Mouse (Mus musculus) cerebellum, adult 9-10 months (tissue): ENCODE measurements around the gene Trim41.
A peak's percentile ranks its signal among the peaks of the same experiment; 100 is the strongest.

Experiments
- DNase-seq: peaks from one replicate; pipeline ENCODE4 v3.0.0; 2022

Trim41 gene

DNA sequence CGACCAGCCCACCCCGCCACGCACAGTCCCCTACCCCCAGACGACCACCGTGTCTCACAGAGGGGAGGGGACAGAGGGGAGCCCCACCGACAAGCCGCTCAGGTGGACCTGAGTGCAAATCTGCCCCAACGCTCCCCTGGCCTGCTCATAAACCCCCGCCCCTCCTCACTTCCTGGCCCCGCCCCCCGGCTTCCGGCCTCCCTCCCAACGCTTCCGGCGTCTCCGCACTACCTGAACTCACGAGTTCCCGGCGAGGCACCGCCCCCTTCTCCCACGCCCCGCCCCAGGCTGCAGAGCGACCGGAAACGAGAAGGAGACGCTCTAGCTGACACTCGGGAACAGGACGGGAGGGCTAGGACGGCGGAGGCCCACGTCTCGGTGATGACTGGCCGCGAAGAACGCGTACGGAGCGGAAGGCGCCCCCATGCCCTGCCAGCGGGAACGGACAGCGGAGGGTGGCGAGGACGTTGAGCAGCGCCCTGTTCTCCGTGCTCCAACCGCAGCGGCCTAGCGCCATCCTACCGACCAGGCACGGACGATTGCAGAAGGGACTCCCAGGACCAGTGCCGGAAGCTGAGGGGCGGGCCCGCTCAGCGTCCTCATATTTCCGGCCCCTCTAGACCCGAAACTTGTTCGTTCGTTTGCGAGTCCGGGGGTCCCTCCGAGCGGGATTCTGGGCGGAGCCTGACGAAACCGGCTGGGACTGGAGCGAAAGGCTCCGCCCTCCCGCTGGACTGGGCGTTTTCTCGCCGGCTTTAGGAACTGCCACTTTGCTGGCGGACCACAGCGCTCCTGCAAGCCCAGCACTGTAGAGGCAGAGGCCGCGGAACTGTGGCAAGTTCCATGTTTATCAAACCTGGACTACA, at the start of gene Trim41:
Gene Trim41 (minus strand): TSS at position 554 of the 866 bp plus-strand sequence.
- DNase-seq: peak; percentile 99

DNA sequence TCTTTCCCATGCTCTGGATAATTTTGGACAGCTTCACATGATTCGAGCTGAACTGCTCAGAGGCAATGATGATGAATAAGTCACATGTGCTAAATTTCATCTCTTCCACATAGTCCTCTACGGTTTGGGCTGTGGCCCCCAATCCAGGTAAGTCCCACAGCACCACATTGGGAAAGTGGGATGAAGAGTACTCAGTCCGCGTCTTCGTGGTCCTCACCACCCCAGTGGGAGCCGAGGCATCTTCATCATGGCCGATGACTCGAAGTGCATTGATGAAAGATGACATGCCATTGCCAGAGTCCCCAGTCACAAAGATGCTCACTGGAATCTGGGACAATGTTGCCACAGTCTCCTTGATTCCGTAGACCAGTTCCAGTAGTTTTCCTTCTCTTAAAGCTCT, 49.3 kb upstream of the Trim41 start:
- no peak for DNase-seq

DNA sequence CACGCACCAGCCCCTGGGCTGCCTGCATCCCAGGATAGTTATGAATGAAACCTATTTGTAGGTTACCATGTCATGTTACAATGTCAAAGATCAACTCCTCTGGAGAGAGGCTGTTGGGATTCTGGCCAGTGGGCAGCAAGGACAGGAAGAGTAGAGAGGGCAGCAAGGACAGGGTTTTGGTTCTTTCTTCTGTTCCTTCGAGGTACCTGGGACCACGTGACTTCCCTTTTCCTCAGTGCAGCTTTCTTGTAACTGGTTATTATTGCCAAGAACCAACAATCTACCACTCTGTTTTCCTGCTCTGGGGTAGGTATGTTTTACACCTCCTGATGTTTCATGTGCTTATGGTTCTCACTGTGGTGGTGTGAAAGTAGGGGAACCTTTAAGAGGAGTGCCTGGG, 46.7 kb upstream of the Trim41 start:
- no peak for DNase-seq

DNA sequence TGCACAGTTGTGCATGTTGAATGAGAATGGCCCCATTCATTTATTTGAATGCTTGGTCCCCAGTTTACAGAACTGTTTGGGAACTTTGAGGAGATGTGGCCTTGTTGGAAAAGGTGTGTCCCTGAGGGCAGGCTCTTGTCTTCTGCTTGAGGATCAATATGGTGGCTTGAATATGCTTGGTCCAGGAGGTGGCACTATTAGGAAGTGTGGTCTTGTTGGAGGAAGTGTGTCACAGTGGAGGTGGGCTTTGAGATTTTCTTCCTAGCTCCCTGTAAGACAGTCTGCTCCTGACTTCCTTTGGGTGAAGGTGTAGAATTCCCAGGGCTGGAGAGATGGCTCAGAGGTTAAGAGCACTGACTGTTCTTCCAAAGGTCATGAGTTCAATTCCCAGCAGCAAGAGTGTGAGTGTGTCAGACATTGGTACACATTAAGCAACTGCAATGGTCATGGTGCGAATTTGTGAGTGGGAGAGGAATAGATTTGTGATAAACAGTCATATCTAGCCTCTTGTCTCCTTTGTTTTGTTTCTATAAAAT, 45.7 kb upstream of the Trim41 start:
- DNase-seq: no peak

DNA sequence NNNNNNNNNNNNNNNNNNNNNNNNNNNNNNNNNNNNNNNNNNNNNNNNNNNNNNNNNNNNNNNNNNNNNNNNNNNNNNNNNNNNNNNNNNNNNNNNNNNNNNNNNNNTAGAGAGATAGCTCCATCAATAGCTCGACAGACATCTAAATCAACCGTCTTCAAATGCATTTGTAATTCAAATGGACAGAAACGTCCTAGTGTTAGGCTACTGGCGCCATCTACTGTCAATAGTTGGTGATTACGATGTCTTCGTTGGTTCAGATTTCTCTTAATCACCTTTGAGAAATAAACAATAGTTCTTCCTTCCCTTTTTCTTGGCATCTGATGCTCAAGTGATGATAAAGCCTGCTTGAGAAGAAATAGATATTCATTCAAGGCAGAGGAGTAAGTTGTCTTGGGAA, 41.9 kb upstream of the Trim41 start:
- peak; percentile 85 for DNase-seq

DNA sequence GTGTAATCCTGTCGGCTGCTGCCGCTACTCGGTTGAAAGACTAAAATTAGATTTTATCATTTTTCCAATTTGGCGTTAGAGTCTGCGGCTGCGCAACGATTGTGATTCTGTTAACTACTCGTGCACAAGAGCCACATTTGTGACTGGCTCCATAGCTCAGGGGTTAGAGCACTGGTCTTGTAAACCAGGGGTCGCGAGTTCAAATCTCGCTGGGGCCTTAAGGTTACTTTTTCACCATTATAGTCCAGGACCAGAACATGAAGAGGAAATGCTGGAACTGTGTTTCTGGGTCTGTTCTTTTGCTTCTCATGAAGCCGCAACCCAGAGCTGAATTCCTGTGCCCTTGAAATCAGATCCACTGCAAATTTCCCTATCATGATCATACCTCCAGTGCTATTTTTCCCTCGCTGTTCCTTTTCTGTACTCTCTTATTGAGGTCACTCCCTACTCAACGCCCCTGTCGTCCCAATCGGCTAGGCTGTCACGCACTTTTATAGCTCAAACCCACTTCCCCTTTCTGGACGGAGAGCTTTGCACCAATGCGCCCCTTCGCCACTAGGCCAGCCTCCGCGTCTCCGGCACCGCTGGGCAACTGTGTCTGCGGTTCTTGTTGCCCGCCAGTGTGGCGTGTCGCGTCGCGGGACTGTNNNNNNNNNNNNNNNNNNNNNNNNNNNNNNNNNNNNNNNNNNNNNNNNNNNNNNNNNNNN, 36.5 kb upstream of the Trim41 start:
- DNase-seq: peak; percentile 94

DNA sequence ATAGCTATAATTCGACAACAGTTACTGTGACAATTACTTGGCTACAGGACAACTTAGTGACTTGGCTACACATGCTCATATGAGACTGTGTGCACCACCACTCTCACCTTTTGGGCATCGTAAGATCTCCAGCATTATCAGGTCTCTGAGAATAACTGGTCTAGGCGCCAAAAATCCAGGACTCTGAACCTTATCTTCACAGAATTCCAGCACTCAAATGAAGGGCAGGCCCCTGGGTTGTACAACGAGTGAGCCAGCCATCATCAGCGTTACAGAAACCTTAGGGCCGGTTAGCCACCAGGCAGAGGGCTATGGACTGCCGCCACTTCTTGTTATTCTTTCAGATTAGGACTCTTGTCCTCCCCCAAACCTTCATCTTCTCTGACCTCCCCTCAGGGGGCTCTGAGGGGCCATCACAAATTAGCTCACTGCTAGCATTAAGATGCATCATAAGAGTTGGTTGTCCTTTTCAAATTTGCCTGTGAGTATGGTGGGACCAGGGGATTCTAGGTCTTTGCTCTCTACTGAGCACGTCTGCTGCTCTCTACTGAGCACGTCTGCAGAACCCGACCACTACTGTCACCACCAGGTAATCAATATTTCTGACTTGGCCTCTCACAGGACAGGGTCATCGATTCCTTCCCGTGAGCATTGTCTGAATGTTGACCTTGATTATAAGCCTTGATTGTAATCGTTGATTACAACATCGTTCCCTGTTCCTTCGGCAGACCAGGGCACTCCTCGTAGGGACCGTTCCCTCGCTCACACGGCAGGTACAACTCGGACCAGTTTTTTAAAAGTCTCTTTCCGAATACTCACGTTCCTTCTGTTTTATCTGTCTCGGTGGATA, 35.7 kb upstream of the Trim41 start:
- DNase-seq: peak; percentile 60

DNA sequence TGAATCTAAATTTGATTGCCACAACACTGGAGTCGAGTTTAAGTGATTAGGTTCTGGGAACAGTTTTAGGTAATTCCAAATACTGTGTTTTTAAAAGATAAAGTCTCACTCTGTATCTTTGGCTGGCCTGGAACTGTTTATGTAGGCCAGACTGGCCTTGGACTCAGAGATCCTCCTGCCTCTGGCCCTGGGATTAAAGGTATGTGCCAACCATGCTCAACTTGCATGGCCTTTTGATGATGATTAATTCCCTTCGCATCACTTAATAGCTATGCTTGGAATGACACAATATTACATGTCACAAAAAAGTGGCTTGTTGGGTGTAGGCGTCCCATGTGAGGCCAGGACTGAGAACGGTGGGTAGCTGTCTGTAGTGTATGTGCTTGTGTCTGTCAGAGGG, 35.0 kb upstream of the Trim41 start:
- DNase-seq: no peak

DNA sequence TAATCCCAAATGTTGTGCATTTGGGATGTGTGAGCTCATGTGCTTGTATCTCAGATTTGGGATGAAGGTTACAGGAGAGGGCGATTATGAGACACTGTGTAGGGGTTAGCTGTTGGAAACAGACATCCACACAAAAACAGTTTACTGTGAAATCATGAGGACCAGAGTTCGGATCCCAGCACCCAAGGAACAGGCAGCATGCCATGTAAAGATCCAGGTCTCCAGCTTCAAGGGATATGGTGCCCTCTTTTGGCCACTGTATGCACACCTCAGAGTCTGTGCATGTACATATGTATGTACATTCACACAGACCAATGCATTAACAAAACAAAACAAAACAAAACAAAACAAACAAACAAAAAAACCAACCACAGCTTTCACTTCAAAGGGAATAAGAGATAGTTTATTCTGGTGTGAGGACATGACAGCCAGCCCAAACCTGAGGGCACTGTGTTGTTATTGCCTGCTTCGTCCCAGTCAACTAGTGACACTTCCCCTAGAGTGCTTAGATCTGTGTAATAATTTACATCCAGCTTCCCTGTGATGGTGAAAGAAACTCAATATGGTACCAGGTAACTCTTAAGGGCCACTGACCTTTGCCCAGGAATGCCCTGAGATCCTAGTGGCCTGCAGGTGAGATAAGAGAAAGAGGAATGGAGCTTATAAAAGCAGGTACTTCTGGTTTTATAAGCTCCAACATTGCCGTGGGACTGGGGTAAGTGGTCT, 34.3 kb upstream of the Trim41 start:
- no peak for DNase-seq

DNA sequence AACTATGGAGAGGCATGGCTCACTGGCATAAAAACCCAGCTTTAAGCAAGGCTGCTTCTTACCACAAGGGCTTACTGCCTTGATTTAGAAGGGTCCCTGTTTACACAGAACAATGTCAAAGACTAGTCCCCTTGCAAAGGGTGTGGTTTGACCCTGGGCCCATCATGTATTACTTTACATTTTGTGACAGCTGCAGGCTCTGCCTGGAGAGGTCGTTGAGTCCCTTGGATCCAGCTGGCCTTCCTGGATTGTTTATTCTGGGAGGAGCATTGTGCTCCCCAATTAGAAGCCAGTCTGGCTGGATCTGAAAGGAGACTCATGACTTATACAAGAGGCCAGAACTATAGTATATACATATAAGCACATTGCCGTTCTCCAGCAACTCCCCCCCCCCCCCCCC, 33.1 kb upstream of the Trim41 start:
- DNase-seq: no peak

DNA sequence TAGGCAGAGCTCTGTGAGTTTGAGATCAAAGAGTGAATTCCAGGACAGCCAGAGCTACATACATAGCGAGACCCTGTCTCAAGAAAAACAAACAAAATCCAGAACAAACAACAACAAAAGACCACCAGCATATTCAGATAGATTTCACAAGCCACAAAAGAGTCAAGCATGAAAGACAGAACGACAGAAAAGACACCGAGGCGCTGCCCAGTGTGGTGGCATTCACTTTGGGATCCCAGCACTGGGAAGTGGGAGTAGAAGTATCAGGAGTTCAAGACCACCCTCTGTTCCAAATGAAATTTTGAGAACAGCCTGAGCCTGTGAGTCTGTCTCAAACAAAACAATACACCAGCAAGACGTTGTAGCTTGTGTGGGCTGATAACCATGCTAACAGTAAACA, 29.7 kb upstream of the Trim41 start:
- DNase-seq: no peak

DNA sequence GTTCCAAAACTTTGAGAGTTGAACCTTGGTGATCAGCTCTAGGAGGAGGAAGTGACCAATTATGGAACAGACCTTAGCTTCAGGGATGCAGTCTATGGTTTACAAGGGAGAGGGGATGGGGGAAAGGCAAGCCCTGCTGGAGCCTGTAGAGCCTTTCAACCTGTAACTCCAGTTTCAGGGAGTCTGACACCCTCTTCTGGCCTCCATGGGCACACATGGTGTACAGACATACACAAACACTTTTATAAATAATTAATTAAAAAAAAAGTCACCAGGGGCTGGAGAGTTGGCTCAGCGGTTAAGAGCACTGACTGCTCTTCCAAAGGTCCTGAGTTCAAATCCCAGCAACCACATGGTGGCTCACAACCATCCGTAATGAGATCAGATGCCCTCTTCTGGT, 29.2 kb upstream of the Trim41 start:
- DNase-seq: peak; percentile 11

DNA sequence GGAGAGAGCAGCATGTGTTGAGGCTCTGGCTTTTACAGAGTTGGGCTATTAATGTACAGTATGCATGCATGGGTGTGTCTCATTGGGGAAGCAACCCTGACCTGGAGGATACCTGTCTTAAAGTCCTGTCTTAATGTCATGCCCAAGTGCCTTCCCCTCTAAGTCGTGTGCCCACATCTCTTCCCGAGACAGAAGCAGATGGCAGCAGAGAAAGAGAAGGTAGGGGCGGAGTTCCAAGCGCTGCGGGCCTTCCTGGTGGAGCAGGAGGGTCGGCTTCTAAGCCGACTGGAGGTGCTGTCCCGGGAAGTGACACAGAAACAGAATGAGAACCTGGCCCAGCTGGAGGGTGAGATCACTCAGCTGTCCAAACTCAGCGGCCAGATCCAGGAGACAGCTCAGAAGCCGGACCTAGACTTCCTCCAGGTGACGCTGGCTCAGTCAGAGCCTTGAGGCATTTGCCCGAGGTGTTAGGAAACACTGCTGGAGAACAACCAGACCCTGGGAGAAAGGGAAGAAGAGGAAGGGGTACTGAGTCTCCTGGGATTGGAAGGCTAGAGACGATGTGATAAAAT, 28.2 kb upstream of the Trim41 start:
- DNase-seq: no peak

DNA sequence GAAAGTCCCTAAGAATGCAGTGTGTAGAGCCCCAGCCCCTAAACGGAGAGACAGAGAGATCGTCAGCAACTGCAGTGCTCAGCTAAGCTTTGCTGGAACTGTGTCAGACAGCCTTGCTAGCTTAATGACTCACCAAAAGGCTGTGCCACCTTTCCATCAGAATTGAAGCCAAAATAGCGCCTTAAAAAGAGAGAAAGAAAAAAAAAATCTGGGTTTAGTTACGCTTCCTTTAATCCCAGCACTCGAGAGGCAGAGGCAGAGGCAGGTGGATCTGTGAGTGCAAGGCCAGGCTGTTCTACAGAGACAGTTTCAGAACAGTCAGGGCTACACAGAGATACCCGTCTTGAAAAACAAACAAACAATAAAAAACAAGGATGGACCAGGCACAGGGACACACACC, 27.2 kb upstream of the Trim41 start:
- peak; percentile 29 for DNase-seq

DNA sequence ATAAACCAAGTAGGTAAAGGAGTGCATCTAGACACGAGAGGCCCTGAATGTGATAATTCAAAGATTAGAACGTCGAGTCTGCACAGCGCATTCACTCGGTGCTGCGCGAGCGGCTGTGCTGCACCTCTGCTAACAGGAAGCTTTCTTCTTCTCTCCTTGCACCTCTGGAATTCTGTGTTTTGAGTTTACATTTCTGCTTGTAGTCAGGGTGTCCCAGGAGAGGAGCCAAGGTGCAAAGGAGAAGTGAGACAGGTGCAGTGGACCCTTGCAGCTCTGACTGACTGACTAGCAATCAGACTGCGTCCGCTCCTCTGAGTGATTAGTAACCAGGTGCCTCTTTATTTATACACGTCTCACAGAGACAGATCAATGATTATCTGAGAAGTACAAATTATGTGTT, 26.0 kb upstream of the Trim41 start:
- DNase-seq: no peak

DNA sequence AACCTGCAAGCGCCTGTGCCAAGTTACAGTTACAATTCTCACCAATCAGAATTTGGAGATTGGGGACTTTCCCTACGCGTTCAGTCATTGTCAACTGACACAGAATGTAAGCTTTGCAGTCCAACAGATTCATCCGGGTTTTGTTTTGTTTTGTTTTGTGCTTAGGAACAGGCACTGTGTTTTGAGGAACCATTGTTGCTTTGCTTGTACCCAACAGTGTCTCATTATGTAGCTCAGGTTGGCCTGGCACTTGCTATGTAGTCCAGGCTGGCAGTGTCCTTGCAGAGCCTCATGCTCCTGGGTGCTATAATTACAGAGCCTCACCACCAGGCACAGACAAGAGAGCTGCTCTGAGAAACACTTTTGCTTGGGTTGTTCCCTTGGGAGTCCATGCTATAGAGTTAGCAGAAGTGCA, 25.2 kb upstream of the Trim41 start:
- DNase-seq: no peak

DNA sequence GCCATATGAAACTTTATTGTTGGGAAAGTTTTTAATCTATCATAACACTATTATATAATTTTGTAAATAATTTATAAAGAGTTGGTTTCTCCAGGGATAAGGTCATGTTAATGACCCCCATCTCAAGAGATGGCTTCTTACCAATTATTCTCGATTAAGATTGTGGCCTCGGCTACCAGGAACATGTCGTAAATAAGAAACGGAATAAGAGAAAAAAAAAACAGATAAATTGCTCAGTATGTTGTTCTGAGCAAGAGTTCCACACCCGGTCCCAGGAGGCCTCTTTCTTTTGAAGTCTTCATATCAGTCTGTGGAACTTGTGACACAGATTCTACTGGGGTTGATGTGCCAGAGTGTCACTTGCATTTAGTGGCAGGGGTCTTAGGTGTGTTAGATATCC, 24.1 kb upstream of the Trim41 start:
- DNase-seq: peak; percentile 8

DNA sequence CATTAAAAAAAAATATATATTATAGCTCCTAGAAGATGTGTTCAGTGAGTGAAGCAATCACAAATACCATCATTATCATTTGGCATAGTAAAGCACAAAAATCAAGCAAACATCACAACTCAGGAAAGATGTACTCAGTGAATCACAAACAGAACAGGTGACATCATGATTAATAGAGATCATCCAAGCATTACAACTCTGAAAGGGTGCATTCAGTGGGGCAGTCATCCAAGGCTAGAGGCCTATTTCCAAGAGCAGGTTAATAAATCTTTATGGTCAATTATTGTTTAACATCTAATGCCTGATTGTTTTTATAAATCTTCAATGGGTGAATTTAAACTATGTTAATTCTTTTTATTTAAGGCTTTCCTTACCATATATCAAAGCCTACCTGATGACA, 23.7 kb upstream of the Trim41 start:
- DNase-seq: peak; percentile 18

DNA sequence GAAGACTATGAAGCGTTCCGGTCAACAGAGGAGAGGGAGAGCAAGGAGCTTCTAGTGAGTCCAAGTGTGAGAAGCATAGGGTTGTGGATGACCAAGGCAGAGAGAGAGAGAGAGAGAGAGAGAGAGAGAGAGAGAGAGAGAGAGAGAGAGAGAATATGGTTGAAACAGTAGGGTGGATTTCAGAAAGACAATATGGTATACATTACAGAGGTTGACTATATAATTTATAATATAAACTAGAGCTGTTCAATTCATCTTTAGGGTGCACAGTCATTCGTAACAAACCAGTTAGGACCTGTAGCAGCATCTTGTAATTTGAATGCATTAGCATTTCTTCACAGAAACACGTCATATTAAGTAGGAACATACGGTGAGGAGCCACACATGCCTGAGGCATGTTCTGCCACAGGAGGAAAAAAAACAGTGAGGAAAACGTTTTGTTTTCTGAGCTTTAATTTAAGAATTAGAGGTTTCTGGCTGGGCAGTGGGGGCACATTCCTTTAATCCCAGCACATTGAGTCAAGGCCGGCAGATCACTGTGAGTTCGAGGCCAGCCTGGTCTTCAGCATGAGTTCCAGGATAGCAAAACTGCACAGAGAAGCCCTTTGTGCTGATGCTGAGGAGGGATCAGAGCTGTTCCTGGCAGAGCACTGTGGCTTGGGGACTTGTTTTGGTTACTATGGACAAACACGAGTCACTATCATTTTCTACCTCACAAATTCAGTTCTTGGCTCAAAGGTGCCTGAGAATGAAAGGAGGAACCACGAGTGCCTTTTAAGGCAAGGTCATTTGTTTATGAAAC, 21.9 kb upstream of the Trim41 start:
- DNase-seq: no peak

DNA sequence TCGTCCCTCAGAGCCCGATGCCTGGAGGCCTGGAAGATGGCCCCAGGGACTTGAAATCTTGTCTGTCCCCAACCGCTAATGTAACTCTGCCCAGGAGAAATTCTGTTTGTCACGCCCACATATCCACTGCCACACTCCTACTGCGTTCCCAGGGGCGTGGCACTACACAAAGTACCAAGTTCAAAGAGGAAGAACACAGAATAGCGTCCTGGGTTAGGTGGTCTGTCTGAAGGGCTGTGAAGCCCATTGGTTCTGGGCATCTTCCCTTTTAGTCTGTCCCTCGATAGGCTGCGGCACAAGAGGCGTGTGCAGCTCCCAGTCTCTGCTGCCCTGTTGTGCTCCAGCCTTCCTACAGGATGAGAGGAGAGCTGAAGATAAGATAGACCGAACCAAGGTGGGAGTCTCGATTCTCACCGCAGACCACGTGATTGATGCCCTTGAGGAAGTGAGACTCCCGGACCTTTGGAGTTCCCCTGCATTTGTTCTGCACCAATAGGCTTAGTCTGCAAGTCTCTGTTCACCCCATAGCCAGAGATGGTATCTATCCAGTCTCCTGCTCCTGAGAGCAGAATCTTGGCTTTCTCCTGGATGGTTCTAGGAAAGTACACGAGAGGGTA, 21.1 kb upstream of the Trim41 start:
- DNase-seq: peak; percentile 55
